Mouse (Mus musculus) hindbrain, embryonic 11.5 days (tissue): ENCODE measurements around the gene Lmod1. TPM values are rescaled to one million over a fixed set of nuclear protein-coding genes. Genes with fewer than 3 reads are reported as not detected.

Experiments used
- ATAC-seq: fragments of 200-750 bp; cut with Nextera tagmentation; 2 replicates; pipeline ENCODE4 v1.8.0; 2017; ENCODE audit warnings: mild to moderate bottlenecking, moderate TSS enrichment, moderate library complexity; ENCODE audit not compliant: low FRiP score
- DNase-seq: peaks from one replicate; pipeline ENCODE4 v3.0.0-alpha.2; 2015; ENCODE audit warnings: low spot score
- H3K27ac ChIP-seq: fragments of 300-500 bp; sonication (generic); 2 replicates; pipeline ENCODE4 v1.5.1; 2014; ENCODE audit warnings: mild to moderate bottlenecking, low read depth, low read length
- H3K27me3 ChIP-seq: fragments of 300-500 bp; sonication (generic); 2 replicates; pipeline ENCODE4 v1.6.1; 2014; ENCODE audit warnings: mild to moderate bottlenecking, low read length, moderate library complexity, mixed read lengths; ENCODE audit not compliant: control insufficient read depth, insufficient read depth
- H3K36me3 ChIP-seq: fragments of 300-500 bp; sonication (generic); 2 replicates; pipeline ENCODE4 v1.6.1; 2014; ENCODE audit warnings: mild to moderate bottlenecking, low read length, moderate library complexity, mixed read lengths; ENCODE audit not compliant: control insufficient read depth, insufficient read depth
- H3K4me1 ChIP-seq: fragments of 300-500 bp; sonication (generic); replicated peaks from 2 replicates; pipeline ENCODE4 v1.6.1; 2014; ENCODE audit warnings: low read length, mixed read lengths; ENCODE audit not compliant: control insufficient read depth, insufficient read depth
- H3K4me2 ChIP-seq: fragments of 300-500 bp; sonication (generic); replicated peaks from 2 replicates; pipeline ENCODE4 v1.6.1; 2014; ENCODE audit warnings: mild to moderate bottlenecking, low read depth, low read length
- H3K4me3 ChIP-seq: fragments of 300-500 bp; sonication (generic); 2 replicates; pipeline ENCODE4 v1.5.1; 2014; ENCODE audit warnings: low read depth, low read length
- H3K9ac ChIP-seq: fragments of 300-500 bp; sonication (generic); 2 replicates; pipeline ENCODE4 v1.6.1; 2014; ENCODE audit warnings: low read depth, low read length
- H3K9me3 ChIP-seq: fragments of 300-500 bp; sonication (generic); 2 replicates; pipeline ENCODE4 v1.6.1; 2016; ENCODE audit warnings: low read length; ENCODE audit not compliant: control insufficient read depth
- WGBS: fragments of 180-500 bp; shearing (Covaris S2); extraction: QIAGEN DNeasy Blood & Tissue Kit; methylation state at CpG from one replicate; pipeline ENCODE4 v1.1.7; 2014; 5-methylcytosine and 5-hydroxymethylcytosine counted together
- polyA plus RNA-seq: library from polyadenylated mRNA; unstranded; fragments of >200 nt; fragmentation: Nextera tagmentation; extraction: Ambion mirVana; gene quantifications from 2 replicates; pipeline ENCODE4 v1.2.1, GENCODE M21; 2014

Lmod1 gene
- polyA plus RNA-seq, 1 experiment from 2014 or later = 0.32 TPM

DNA sequence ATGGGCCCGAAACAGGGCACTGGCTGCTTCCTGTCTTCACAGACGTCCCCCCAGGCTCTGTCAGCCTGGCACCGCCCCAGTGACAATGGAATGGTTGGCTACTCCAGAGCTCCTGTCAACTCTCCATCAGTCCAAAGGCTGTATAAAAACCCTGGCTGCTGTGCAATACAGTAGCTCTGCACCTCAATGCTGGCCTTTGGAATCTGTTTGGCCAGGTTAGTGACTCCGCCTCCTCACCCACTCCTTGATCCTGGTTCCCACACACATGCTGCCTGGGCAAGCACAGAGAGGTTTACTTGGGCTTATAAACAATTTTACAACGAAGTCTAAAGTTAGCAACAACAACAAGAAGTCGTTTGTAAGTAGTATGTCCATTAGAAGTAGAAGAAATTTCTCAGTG, 13.3 kb upstream of the Lmod1 start:
- ATAC-seq (no peak), DNase-seq (no peak)
- H3K9me3 ChIP-seq = no peaks in the 10 kb centered on the region
- no peaks in the 10 kb centered on the region for H3K27me3 ChIP-seq
- H3K36me3 ChIP-seq = 0 out of 2 replicates have a peak, but pooled peaks cover 4% of the 10 kb centered on the region
- 85% methylated on average over 6 of the region's 6 CpGs for WGBS
- H3K27ac ChIP-seq = no peak overlapping the region
- H3K4me1 ChIP-seq = peaks cover 4% of the 10 kb centered on the region; the same call in 1 of the 2 replicates
- H3K9ac ChIP-seq = no peak overlapping the region
- H3K4me2 ChIP-seq = no peak overlapping the region
- no peak overlapping the region for H3K4me3 ChIP-seq

GRCm38 (mm10) chr1:135312201-135312600, 12.4 kb upstream of the Lmod1 start:
- no peak overlapping the region for H3K27ac ChIP-seq
- H3K9ac ChIP-seq = no peak overlapping the region
- H3K36me3 ChIP-seq = 0 out of 2 replicates have a peak, but pooled peaks cover 4% of the 10 kb centered on the region
- H3K4me1 ChIP-seq = peaks cover 4% of the 10 kb centered on the region; the same call in 1 of the 2 replicates
- ATAC-seq (no peak), DNase-seq (no peak)
- H3K4me3 ChIP-seq = peak overlapping the region; percentile 97
- H3K9me3 ChIP-seq = no peaks in the 10 kb centered on the region
- H3K4me2 ChIP-seq = peak overlapping the region; percentile 77
- H3K27me3 ChIP-seq = no peaks in the 10 kb centered on the region
- WGBS = 89% methylated on average over 4 of the region's 4 CpGs

DNA sequence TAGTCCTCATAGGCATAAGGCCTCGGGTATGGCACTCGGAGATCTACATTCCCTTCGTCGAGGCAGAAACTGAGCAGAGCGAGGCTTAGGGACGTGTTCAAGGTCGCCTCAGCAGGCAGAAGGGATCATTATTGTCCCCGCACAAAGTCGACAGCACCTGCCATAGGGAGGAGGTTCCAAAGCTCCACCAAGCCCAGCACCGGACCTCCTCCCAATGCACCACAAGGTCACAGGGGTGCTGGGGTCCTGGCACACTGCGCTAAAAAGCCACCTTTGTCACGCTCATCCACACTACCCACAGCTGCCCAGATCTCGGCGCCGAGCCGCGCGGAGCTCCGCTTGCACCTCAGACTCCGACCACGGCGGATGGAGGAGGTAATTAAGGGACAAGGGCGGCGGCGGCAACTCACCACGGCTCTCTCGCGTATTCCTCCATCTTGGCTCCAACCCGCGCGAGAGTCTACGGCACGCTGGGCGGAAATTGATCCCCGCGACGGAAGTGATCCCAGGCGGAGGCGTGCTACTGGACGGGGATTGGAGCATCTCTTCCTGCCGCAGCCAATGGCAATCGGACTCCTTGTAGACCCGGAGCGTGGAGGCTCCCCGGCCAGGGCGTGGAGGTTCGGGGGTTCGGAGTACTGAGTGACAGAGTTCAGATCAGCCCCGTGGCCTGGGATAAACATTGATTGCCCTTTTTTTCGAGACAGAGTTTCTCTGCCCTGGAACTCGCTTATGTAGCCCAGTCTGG, 11.1 kb upstream of the Lmod1 start, which contains the start of gene Timm17a:
Gene Timm17a, minus strand, starts transcription at position 495 of the 748 bp plus-strand sequence.
- peak; percentile 99 for ATAC-seq
- peak within 1 kb of the TSS; percentile 97 for H3K4me3 ChIP-seq
- H3K4me2 ChIP-seq = peak within 1 kb of the TSS; percentile 77
- peak within 1 kb of the TSS; percentile 97 for H3K9ac ChIP-seq
- peaks cover 4% of the 10 kb centered on the region; the same call in 1 of the 2 replicates for H3K4me1 ChIP-seq
- no peaks in the 10 kb centered on the region for H3K9me3 ChIP-seq
- under 1% methylated on average over 51 of the region's 51 CpGs for WGBS
- H3K36me3 ChIP-seq = 0 out of 2 replicates have a peak, but pooled peaks cover 4% of the 10 kb centered on the region
- DNase-seq = peak; percentile 93
- peak within 1 kb of the TSS; percentile 63; the same call in 1 of the 2 replicates for H3K27ac ChIP-seq
- H3K27me3 ChIP-seq = no peaks in the 10 kb centered on the region

DNA sequence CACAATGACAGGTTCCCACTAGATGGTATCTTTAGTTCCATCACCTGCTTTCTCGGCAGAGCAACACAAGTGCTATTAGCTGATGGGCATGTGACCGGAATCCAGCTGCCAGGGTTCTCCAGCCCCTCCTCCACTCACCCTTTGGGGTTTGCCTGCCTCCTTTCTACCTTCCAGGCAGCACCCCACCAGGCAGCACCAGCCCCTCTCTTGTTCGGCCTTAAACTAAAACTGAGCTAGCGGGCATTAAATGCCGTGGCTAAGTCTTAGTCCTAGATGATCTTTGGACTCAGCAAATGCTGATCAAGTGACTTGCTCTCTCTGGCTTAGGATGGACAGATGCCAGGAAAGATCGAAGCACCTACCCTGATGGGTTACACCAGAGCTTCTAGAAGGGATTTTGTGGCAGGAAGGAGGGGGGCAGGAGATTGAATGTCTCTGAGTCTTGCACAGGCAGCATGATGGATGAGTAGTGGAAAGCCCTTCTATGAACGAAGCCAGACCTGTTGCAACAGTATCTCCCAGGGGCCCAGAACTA, 1.2 kb upstream of the Lmod1 start:
- no peak overlapping the region for H3K4me3 ChIP-seq
- H3K36me3 ChIP-seq = no peaks in the 10 kb centered on the region
- no peak for ATAC-seq
- H3K9me3 ChIP-seq = no peaks in the 10 kb centered on the region
- H3K9ac ChIP-seq = no peak overlapping the region
- H3K27ac ChIP-seq = no peak overlapping the region
- no peak overlapping the region for H3K4me2 ChIP-seq
- H3K27me3 ChIP-seq = no peaks in the 10 kb centered on the region
- WGBS = 80% methylated on average over 7 of the region's 7 CpGs
- DNase-seq = no peak
- no peaks in the 10 kb centered on the region for H3K4me1 ChIP-seq

DNA sequence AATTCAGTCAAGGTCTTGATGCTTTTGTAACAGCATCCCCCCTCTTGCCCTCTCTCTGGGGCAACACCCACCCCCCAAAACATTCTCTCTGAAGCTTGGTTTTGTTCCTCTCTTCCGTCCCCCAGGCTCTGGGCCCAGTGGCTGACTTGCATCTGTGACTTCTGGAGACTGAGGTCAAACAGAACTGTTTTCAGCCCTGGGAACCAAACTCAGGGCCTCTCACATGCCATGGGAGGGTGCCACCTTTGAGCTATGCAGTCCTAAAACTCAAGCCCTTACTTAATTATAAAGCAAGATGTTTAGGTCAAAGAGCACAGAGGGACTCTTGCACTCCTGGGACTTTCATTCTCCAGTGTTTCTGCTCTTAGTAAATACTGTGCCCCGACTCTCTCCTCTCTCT, 1.3 kb downstream of the Lmod1 start:
- H3K36me3 ChIP-seq = no peaks in the 10 kb centered on the region
- H3K9ac ChIP-seq = no peak overlapping the region
- H3K27me3 ChIP-seq = no peaks in the 10 kb centered on the region
- no peak overlapping the region for H3K27ac ChIP-seq
- no peak overlapping the region for H3K4me2 ChIP-seq
- DNase-seq (no peak), ATAC-seq (no peak)
- no peak overlapping the region for H3K4me3 ChIP-seq
- H3K4me1 ChIP-seq = no peaks in the 10 kb centered on the region
- WGBS = 68% methylated on average over 2 of the region's 2 CpGs
- no peaks in the 10 kb centered on the region for H3K9me3 ChIP-seq

- Histone ChIP-seq H3K27ac (no peak overlapping the region), H3K9ac (no peak overlapping the region), H3K4me2 (no peak overlapping the region), H3K9me3 (no peaks in the 10 kb centered on the region), H3K4me3 (no peak overlapping the region), H3K36me3 (no peaks in the 10 kb centered on the region), H3K4me1 (no peaks in the 10 kb centered on the region), H3K27me3 (no peaks in the 10 kb centered on the region)
- 67% methylated on average over 5 of the region's 5 CpGs for WGBS
- DNase-seq (no peak), ATAC-seq (no peak)
Observed at GRCm38 (mm10) chr1:135328368-135328767, 3.8 kb downstream of the Lmod1 start.

DNA sequence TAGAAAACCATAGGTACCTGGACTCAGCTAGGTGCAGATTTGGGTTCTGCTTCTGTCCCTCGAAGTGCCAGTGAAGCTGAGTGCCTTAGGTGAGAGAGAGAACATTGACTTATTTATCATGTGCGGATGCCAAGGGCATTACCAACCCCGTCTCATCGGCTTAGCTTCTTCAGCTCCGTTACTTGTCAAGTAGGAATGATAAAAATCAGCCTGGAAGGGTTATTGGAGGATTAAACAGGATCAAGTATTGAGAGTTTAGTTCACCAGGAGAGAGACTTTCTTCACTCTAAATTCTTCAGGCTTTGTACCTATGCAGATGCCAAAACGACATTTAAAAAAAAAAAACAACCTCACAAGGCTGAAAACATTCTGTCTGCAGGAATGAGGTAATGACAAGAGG, 6.0 kb downstream of the Lmod1 start:
- Histone ChIP-seq H3K9ac (no peak overlapping the region), H3K9me3 (no peaks in the 10 kb centered on the region), H3K4me3 (no peak overlapping the region), H3K4me1 (no peaks in the 10 kb centered on the region), H3K27me3 (no peaks in the 10 kb centered on the region), H3K4me2 (no peak overlapping the region), H3K36me3 (no peaks in the 10 kb centered on the region), H3K27ac (no peak overlapping the region)
- ATAC-seq (no peak), DNase-seq (no peak)
- 76% methylated on average over 6 of the region's 6 CpGs for WGBS

DNA sequence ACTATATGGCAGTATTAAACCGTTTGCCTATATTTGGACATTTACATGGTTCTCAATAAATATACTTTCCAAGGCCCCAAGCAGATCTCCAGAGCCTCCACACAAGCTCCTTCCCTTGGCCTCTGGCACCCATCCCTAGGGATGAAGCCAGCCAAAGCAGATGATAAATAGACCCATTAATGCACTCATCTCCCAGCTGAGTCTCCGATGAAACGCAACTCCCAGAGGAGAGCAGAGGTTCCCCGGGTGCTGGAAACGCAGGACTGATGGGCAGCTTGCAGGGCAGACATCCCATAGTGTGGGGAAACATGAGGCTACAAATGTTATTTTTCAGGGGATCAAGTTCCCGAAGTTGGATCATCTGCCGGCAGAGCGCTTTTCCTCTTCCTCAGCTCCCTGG, 17.3 kb downstream of the Lmod1 start:
- Histone ChIP-seq H3K4me2 (no peak overlapping the region), H3K9me3 (no peaks in the 10 kb centered on the region), H3K9ac (no peak overlapping the region), H3K36me3 (no peaks in the 10 kb centered on the region), H3K27ac (no peak overlapping the region), H3K4me1 (no peaks in the 10 kb centered on the region), H3K27me3 (no peaks in the 10 kb centered on the region), H3K4me3 (no peak overlapping the region)
- ATAC-seq (no peak), DNase-seq (no peak)
- whole genome bisulfite sequencing = 68% methylated on average over 8 of the region's 8 CpGs

DNA sequence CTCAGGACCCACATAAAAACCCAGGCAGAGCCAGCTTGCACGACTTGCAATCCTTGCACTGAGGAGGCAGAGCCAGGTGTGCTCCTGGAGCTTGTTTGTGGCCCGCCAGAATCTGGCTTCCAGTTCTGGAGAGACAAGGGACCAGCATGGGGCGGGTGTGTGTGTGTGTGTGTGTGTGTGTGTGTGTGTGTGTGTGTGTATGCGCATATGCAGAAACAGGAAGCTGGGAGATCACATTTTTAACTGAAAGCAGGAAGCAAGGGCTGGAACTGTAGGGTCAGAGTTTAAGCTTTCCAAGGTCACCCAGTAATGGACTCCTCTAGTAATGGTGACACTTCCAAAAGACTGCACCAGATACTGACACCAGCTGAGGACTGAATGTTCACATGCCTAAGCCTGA, 19.4 kb downstream of the Lmod1 start:
- DNase-seq (no peak), ATAC-seq (no peak)
- Histone ChIP-seq H3K4me3 (no peak overlapping the region), H3K27ac (no peak overlapping the region), H3K27me3 (no peaks in the 10 kb centered on the region), H3K36me3 (no peaks in the 10 kb centered on the region), H3K4me1 (no peaks in the 10 kb centered on the region), H3K4me2 (no peak overlapping the region), H3K9ac (no peak overlapping the region), H3K9me3 (no peaks in the 10 kb centered on the region)
- 60% methylated on average over 4 of the region's 4 CpGs for WGBS
